Mouse (Mus musculus) cerebellum, postnatal 4 days (tissue): ENCODE measurements around the gene Fasl.

Experiments used
- DNase-seq, 2 experiments: peaks; one replicate each; pipeline ENCODE4 v3.0.0; 2022; ENCODE audit warnings: low spot score in 2 of 2, mixed read lengths in 1 of 2

The Fasl gene

GRCm38 (mm10) chr1:161788339-161788738 lies at the start of gene Fasl:
TSS of gene Fasl (minus strand) at chr1:161788495.
- DNase-seq: no peak

- no peak for DNase-seq
These were observed 38.4 kb upstream of the Fasl start for GRCm38 (mm10) chr1:161826677-161827076.

DNA sequence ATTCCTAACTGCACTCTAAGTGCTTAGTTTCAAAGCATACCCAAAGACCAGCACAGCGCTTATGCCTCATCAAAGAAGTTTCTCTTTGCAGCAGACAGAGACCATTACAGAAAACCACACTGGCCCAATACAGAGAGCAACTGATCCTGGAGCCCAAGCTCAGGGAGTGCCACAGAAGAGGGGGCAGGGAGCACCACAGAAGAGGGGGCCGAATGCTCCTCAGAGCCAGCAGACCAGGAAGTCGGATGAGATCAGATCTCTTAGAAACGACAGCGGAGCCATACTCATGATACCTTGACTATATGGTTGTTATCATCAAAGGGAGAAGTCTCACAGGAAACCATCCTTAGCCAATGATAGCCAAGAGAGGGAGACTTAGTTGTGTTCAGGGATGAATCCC lies 21.1 kb upstream of the Fasl start:
- no peak for DNase-seq

- DNase-seq: no peak
These were observed 20.7 kb upstream of the Fasl start for GRCm38 (mm10) chr1:161808980-161809379.

DNA sequence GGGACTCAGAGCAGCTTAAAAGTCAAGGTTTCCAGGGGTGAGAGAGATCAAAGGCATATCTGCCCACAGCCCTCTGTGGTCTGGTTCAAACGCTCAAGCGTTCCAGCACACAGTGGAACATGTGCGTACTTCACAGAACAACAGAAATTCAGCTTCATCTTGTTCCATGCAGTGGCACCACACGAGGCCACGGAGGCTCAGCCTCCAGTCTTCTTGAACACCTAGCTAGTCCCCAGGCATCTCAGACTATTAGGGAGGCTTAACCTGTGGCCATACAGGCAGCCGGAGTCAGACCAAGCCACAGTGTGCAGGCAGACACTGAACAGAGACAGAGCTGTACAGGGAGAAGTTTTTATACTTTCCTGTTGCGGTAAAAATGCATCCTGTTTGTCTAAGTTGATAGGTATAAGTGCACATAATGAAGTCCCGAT lies 16.3 kb upstream of the Fasl start:
- no peak for DNase-seq

DNA sequence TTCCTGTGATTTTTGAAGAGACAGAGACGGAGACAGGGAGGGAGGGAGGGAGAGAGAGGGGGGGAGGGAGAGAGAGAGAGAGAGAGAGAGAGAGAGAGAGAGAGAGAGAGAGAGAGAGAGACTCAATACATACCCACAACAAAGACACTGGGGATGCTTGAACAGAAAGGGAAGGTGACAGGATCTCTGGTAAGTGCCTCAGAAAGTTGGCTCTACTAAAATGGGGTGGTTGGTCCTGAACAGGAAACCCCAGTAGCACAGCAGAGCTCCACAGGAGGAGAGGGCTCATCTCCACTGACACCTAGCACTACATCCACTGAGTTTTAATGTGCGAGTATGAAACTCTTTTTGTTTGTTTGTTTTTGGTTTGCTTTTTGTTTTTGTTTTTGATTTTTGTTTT lies 13.0 kb upstream of the Fasl start:
- DNase-seq: no peak

- DNase-seq: no peak
These were observed 12.0 kb upstream of the Fasl start for GRCm38 (mm10) chr1:161800256-161800655.

- no peak for DNase-seq
These were observed 11.5 kb upstream of the Fasl start for GRCm38 (mm10) chr1:161799791-161800190.

GRCm38 (mm10) chr1:161798866-161799265 lies 10.6 kb upstream of the Fasl start:
- no peak for DNase-seq

DNA sequence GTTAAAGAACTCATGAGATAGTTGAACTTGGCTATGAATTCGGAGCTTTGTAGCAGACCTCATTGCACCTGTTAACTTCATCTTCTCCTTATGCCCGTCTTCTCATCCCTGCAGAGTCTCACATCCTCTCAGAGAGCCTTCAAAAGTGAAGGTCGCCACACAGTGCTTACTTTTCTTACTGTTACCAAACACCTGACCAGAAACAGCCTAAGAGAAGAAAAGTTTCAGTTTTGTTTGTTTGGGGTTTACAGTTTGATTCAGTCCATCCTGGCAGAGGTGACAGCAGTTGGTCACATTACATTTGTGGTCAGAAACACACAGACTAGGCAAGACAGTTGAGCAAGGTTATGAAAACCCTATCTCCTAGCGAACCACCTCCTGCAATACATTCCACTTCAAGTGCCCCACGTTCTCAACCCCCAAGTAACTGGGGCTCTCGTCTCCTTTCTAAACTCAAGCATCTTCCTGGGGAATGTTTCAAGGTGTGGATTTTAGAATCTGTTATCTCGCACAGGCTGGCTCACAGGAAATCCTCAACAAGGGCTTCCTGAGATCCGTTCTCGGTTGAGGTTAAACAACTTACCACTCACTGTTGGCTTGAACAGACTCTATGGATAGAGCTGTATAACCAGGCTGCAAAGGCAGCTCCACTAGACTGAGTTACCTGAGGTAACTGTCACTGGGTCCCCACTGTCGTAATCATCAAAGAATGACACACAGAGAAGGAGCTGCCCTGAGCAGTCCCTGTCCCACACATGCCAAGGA lies 6.3 kb upstream of the Fasl start:
- DNase-seq: no peak

GRCm38 (mm10) chr1:161793321-161793720 lies 5.0 kb upstream of the Fasl start:
- no peak for DNase-seq

DNA sequence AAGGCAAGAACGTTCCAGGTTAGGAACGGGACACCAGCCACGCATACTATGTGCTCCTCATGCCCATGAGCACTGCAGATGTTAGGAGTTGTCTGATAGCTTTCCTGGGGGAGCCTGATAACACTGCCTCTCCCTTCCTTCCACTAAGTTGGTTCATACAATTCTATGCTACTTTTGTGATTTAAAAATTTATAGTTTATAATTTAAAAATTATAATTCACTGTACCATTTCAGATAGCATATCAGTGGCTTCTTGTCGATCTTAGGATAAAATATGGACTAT lies 4.3 kb upstream of the Fasl start:
- DNase-seq: no peak

- DNase-seq: no peak
These were observed 3.8 kb upstream of the Fasl start for GRCm38 (mm10) chr1:161791854-161792686.

DNA sequence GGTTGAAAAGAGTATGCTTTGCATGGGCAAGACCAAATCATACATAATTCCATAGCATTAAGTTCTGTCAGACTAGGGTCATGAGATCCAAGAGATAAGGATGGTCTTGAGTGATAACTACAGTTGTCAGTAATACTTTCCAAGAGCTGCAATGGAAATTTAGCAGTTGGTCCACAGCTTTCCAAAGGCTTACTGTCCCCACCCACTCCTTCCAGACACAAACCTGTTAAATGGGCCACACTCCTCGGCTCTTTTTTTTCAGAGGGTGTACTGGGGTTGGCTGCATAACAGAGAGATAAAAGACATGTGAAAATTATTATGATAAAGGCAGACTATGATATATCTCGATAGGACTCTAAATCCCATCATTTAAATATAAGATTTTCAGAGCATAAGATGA lies 5.6 kb downstream of the Fasl start:
- no peak for DNase-seq

DNA sequence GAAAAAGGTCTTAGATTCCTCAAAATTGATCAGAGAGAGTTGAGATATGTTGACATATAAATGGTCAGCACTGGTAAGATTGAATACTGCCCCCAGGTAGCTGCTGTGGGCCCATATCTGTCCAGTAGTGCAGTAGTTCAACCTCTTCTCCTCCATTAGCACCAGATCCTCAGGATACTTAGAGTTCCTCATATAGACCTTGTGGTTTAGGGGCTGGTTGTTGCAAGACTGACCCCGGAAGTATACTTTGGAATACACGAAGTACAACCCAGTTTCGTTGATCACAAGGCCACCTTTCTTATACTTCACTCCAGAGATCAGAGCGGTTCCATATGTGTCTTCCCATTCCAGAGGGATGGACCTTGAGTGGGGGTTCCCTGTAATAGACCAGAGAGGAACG lies 6.7 kb downstream of the Fasl start:
- no peak for DNase-seq

DNA sequence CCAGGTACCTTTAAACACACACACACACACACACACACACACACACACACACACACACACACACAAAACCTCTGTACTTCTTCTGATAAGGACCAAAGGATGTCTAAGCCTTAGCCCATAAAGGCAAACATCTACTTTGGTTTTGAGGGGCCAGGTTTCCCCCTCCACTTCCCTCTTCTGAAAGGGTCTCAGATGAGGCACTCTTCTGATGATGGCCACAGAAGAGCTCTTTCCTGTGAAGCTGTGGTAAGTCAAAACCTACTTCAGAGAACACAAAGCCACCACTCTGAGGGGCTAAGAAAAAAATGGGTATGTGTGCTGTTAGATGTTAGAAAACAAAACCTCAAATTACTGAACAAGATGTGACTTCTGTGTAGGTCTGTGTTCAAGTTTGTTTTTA lies 9.2 kb downstream of the Fasl start:
- DNase-seq: no peak

DNA sequence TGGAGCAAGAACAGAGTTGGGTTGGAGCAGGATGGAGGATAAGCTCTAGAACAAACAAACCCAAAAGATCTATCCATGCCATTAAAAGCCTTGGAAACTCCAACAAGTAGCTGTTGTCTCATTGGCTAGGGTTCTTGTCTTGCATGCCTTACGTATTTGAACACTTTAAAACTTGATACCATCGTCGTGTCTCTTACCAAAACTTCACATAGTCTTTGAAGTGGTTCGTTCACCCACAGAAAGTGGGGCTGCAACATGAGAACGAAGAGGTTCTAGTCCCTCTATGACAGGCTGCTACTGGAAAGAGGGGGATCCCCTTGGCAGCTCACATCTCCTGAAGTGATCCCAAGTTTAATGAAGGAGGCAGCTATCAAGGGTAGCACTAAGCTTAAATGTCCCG lies 13.1 kb downstream of the Fasl start:
- DNase-seq: no peak

GRCm38 (mm10) chr1:161771293-161771692 lies 17.0 kb downstream of the Fasl start:
- no peak for DNase-seq

- DNase-seq: no peak
These were observed 19.0 kb downstream of the Fasl start for GRCm38 (mm10) chr1:161769329-161769728.

- DNase-seq: no peak
These were observed 21.2 kb downstream of the Fasl start for GRCm38 (mm10) chr1:161767101-161767524.

- no peak for DNase-seq
These were observed 21.6 kb downstream of the Fasl start for GRCm38 (mm10) chr1:161766656-161767055.

- DNase-seq: no peak
These were observed 22.4 kb downstream of the Fasl start for GRCm38 (mm10) chr1:161765932-161766331.

DNA sequence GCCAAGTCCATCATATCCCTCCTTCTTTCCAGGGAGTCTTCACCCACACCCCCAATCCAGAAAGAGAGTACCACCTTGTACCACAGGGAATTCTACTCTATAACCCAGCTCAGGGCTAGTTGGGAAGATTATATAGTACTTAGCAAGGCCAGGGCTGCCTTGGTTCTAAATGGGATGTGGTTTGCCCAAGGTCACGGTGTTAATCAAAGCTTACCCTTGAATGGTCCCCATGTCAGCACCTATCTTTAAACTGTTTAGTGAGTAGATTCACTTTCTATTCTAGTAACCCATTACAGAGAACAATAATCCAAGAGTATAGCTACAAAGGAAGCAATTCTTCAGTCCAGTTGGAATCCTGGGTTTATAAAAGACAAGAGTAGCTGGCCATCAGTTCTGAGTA lies 23.3 kb downstream of the Fasl start:
- no peak for DNase-seq
